Mouse (Mus musculus) heart, postnatal 0 days (tissue): ENCODE measurements around the gene Plekhh1.

ENCODE experiments used
- CTCF ChIP-seq: IDR thresholded peaks from 2 replicates; pipeline ENCODE4 v1.5.1; 2016; ENCODE audit warnings: antibody characterized with exemption, control low read depth, low read depth
- EP300 ChIP-seq: IDR thresholded peaks from 2 replicates; pipeline ENCODE4 v1.6.1; 2016; ENCODE audit warnings: antibody characterized with exemption, low read depth

GRCm38 (mm10) chr12:79049807-79050206 lies 20.8 kb downstream of the Plekhh1 start:
- no peak for TF ChIP-seq CTCF
- no peak for TF ChIP-seq EP300
